Mouse (Mus musculus) kidney, adult 18-20 months (tissue): ENCODE data around the gene Fbxw9.

Experiments
- DNase-seq: peaks from one replicate; pipeline ENCODE4 v3.0.0; 2021

Fbxw9 gene

DNA sequence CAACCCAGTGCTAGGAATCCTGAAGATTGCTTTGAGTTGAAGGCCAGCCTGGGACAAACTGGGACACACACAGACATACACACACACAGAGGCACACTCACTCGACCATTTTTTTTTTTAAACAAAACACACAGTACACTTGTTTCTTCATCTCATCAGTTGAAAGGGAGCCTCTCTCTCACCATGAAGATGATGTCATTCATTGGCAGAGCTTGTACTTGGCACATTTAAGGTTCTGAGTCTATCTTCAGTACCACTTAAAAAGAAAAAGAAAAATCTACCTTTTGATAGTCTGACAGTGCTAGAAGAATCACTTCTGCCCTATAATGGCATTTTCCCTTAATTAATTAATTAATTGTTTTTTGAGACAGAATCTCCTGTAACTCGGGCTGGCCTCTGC is 28.9 kb downstream of the Fbxw9 start:
- DNase-seq = no peak

- DNase-seq = no peak
These were observed 31.0 kb downstream of the Fbxw9 start for GRCm38 (mm10) chr8:85090856-85091255.

DNA sequence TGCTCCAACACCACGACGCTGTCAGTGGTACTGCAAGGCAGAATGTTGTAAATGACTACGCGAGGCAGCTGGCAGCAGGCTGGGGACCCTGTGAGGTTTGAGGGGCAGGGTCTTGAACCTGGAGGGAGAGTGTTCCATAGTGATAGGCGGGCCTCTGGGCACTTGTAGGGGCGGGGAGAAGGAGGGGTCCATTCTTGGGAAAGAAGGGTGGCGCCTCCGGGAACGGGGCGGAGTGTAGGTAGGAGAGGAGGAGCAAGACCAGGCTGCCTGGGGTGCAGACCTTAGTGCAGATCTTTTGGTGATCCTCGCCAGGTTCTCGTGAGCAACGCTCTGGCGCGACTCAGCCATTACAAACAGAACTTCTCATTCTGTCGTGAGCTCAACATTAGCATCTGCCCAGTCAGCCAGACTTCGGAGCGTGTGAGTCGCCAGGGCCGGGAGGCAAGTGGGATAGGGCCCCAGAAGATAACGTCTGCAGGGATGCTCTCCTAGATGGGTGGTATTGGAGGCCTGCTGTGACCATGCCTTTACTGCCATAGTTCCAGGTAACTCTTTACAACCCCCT is 31.8 kb downstream of the Fbxw9 start:
- no peak for DNase-seq

DNA sequence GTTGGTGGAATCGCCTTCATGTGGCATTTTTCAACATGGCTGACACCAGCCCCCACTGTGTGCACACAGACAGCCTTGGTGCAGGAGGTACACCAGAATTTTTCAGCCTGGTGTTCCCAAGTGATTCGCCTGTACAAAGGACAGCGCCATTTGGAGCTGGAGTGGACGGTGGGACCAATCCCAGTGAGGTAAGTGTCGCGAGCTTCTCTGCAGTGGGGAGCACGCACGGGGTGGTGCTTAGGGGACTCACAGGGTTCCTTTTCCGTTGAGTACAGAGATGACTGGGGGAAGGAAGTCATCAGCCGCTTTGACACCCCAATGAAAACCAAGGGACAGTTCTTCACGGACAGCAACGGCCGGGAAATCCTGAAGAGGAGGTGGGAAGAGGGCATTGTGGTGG is 35.2 kb downstream of the Fbxw9 start:
- DNase-seq = no peak

DNA sequence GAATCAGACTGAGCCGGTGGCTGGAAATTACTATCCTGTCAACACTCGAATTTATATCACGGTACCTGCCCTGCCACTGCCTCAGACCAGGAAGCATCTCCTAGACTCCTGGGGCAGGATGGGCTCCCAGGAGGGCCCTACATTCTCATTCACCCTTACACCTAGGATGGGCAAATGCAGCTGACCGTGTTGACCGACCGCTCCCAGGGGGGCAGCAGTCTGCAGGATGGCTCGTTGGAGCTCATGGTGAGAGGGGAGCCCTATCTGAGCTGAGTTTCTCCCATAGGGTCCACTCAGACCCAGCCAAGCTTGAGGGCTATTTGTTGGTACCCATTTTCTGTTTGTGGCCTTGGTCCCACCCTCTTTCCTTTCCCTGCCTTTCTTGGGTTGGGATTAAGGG is 35.7 kb downstream of the Fbxw9 start:
- no peak for DNase-seq

DNA sequence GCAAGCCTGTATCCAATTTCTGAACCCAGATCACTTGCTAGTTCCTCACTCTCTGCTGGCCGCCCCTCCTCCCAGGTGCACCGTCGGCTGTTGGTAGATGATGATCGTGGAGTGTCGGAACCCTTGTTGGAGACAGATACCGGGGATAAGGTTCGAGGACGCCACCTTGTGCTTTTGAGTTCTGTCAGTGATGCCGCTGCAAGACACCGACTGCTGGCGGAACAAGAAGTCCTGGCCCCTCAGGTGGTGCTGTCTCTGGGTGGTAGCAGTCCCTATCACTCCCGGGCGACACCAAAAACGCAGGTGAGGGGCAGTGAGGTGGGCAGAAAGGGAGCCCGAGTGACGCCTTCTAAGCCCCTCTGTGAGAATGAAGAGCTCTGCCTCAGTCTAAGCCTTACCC is 36.3 kb downstream of the Fbxw9 start:
- no peak for DNase-seq

GRCm38 (mm10) chr8:85096850-85097249 is 37.0 kb downstream of the Fbxw9 start:
- DNase-seq = no peak

DNA sequence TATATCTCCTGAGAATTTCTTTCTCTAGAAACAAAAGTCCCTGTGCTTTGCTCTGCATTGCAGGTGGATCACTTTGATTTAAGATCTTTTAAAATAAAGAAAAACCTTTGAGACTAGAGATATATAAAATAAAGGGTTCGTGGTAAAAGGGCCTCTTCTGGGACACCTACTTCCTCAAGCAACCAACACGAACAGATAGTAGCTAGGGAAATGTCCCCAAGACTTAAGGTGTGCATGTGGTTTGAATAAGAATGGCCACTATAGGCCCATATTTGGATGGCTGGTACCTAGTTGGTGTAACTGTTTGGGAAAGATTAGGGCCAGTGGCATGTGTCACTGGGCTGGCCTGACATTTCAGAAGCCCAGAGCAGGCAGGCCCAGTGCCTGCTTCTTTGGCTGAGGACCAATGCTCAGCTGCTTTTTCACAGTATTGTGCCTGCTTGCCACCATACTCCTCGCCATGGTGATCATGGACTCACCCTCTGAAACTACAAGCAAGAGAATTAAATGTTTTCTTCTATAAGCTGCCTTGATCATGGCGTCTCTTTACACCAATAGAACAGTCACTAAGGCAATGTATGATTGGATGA is 40.3 kb downstream of the Fbxw9 start:
- DNase-seq = no peak

DNA sequence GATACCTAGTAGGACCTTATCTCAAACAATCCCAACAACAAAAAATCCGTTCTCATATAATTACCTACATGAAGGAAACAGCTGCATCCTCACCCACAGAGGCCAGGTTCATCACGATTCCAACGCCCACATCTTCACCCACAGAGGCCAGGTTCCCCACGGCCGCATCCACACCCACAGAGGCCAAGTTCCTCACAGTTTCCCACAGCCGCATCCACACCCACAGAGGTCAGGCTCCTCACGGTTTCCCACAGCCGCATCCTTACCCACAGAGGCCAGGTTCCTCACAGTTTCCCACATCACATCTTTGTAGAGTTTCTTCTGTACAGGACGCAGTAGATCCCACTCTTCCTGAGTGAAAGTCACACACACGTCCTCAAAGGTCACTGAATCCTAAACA is 53.4 kb downstream of the Fbxw9 start:
- DNase-seq = no peak

DNA sequence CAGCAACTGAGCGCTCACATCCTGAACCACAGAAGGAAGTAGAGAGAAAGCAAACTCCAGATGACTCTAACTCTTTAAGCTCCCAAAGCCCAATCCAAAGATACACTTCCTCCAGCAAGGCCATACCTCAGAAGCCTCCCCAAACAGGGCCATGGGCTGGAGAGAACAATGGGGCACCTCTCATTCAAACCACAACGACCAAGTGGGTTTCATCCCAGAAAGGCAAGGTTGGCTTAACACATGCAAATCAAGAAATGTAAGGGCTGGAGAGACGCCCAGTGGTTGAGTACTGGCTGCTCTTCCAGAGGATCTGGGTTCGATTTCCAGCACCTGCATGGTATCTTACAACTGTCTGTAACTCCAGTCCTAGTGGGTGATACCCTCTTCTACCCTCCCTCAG is 55.6 kb downstream of the Fbxw9 start:
- no peak for DNase-seq
